Mouse (Mus musculus) hindbrain, embryonic 12.5 days (tissue): ENCODE results near the gene Tiam1. TPM values are rescaled to one million over a fixed set of nuclear protein-coding genes. Genes with fewer than 3 reads are reported as not detected.
A peak's percentile ranks its signal among the peaks of the same experiment; 100 is the strongest.
"Not testable (repeated sequence)": the region's sequence is repeated elsewhere in the genome, so short reads cannot be mapped to it uniquely, and the experiment has no call there.

Experiments
- ATAC-seq: fragments of 200-750 bp; cut with Nextera tagmentation; 2 replicates; pipeline ENCODE4 v1.8.0; 2017; ENCODE audit warnings: moderate TSS enrichment; ENCODE audit not compliant: low FRiP score
- H3K27ac ChIP-seq: fragments of 300-500 bp; sonication (generic); 2 replicates; pipeline ENCODE4 v1.5.1; 2016; ENCODE audit warnings: mild to moderate bottlenecking
- H3K27me3 ChIP-seq: fragments of 300-500 bp; sonication (generic); 2 replicates; pipeline ENCODE4 v1.6.1; 2016; ENCODE audit warnings: mild to moderate bottlenecking
- H3K36me3 ChIP-seq: fragments of 300-500 bp; sonication (generic); 2 replicates; pipeline ENCODE4 v1.6.1; 2016; ENCODE audit warnings: mild to moderate bottlenecking
- H3K4me1 ChIP-seq: fragments of 300-500 bp; sonication (generic); 2 replicates; pipeline ENCODE4 v1.6.1; 2016
- H3K4me2 ChIP-seq: fragments of 300-500 bp; sonication (generic); replicated peaks from 2 replicates; pipeline ENCODE4 v1.6.1; 2016; ENCODE audit warnings: mild to moderate bottlenecking
- H3K4me3 ChIP-seq: fragments of 300-500 bp; sonication (generic); 2 replicates; pipeline ENCODE4 v1.5.1; 2016; ENCODE audit warnings: mild to moderate bottlenecking
- H3K9ac ChIP-seq: fragments of 300-500 bp; sonication (generic); 2 replicates; pipeline ENCODE4 v1.6.1; 2016; ENCODE audit warnings: mild to moderate bottlenecking, moderate library complexity
- H3K9me3 ChIP-seq: fragments of 300-500 bp; sonication (generic); replicated peaks from 2 replicates; pipeline ENCODE4 v1.6.1; 2016; ENCODE audit warnings: mild to moderate bottlenecking
- WGBS: fragments of 180-500 bp; shearing (Covaris S2); methylation state at CpG from one replicate; pipeline ENCODE4 v1.1.7; 2016; 5-methylcytosine and 5-hydroxymethylcytosine counted together
- polyA plus RNA-seq: library from polyadenylated mRNA; unstranded; fragments of >200 nt; fragmentation: Nextera tagmentation; extraction: Ambion mirVana; gene quantifications from 2 replicates; pipeline ENCODE4 v1.2.1, GENCODE M21; 2016

The Tiam1 gene
- polyA plus RNA-seq, 1 experiment from 2014 or later: 25.7 TPM

DNA sequence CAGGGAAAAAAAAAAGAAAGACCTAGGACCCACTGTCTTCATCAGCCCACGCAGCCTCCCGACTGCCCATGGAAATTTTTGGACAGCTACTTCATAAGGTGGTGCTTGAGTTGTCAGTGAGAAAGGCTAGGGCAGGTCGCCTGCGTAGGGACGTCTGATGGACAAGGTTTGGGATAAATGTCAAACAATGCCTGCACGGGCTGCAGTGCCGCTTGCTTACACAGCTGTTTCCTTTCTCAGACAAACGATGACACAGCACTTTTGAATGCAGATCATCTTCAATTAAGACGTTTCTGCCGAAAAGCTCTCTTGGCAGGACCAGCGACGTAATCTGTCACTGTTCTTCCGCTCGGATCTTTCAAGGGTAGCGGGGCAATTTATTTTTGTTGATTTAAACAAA, 70.9 kb downstream of the Tiam1 start:
- Histone ChIP-seq H3K4me2 (peak overlapping the region; percentile 30), H3K27ac (peak overlapping the region; percentile 64), H3K36me3 (no peaks in the 10 kb centered on the region), H3K4me1 (peaks cover 48% of the 10 kb centered on the region), H3K9ac (no peak overlapping the region), H3K9me3 (no peaks in the 10 kb centered on the region), H3K27me3 (no peaks in the 10 kb centered on the region; the same call in 1 of the 2 replicates), H3K4me3 (no peak overlapping the region)
- peak; percentile 26; the same call in 1 of the 2 replicates for ATAC-seq
- 12% methylated on average over 15 of the region's 15 CpGs for WGBS

DNA sequence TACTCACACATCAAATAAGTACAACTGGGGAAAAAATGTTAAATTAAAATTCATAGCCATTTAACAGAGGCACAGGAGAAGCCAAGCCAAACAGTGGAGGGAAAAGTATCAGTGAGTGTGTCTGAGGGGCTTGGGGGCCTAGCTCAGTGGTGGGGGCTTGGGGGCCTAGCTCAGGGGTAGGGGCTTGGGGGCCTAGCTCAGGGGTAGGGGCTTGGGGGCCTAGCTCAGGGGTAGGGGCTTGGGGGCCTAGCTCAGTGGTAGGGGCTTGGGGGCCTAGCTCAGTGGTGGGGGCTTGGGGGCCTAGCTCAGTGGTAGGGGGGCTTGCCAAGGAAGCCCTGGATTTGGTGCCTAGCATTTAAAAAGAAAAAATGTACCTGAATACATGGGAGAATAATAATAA, 72.4 kb downstream of the Tiam1 start:
- peaks cover 48% of the 10 kb centered on the region for H3K4me1 ChIP-seq
- not testable (repeated sequence) for H3K4me3 ChIP-seq, H3K4me2 ChIP-seq, H3K27me3 ChIP-seq, H3K9ac ChIP-seq, H3K36me3 ChIP-seq, H3K9me3 ChIP-seq, H3K27ac ChIP-seq
- peak; percentile 84 for ATAC-seq

- no peak overlapping the region for H3K27ac ChIP-seq
- no peak overlapping the region for H3K9ac ChIP-seq
- no peaks in the 10 kb centered on the region; the same call in 1 of the 2 replicates for H3K27me3 ChIP-seq
- H3K36me3 ChIP-seq: no peaks in the 10 kb centered on the region
- no peaks in the 10 kb centered on the region for H3K9me3 ChIP-seq
- H3K4me2 ChIP-seq: no peak overlapping the region
- 86% methylated on average over 11 of the region's 11 CpGs for WGBS
- peaks cover 48% of the 10 kb centered on the region for H3K4me1 ChIP-seq
- H3K4me3 ChIP-seq: no peak overlapping the region
- ATAC-seq: no peak
These were observed 73.5 kb downstream of the Tiam1 start for GRCm38 (mm10) chr16:90070104-90070503.

DNA sequence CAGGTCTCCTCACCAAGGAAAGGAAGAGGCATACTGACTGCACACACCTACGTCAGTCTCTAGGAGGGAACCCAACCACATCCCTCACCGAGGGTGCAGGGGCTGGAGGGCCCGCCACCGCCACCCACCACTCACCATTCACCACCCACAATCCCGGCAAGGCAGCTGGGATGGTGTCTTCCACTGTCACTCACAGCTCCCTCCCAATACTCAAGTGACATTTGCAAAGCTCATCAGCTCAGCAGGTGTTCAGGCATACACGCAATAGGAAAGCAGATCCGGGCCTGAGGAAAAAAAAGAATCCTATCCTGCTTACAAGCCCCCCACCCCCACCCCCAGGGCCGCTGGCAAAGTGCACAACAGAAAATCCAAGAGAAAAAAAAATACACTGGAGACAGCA, 74.4 kb downstream of the Tiam1 start:
- H3K4me1 ChIP-seq: peaks cover 46% of the 10 kb centered on the region
- WGBS: 45% methylated on average over 8 of the region's 8 CpGs

GRCm38 (mm10) chr16:90052905-90053519, 90.6 kb downstream of the Tiam1 start:
- no peaks in the 10 kb centered on the region for H3K27me3 ChIP-seq
- H3K4me1 ChIP-seq: peaks cover 14% of the 10 kb centered on the region
- 73% methylated on average over 14 of the region's 14 CpGs for WGBS
- no peak overlapping the region for H3K9ac ChIP-seq
- no peaks in the 10 kb centered on the region for H3K9me3 ChIP-seq
- no peak overlapping the region for H3K4me2 ChIP-seq
- ATAC-seq: peak; percentile 53
- H3K4me3 ChIP-seq: no peak overlapping the region
- peak overlapping the region; percentile 7; the same call in 1 of the 2 replicates for H3K27ac ChIP-seq
- H3K36me3 ChIP-seq: no peaks in the 10 kb centered on the region

More for the DNA sequence above, 74.4 kb downstream of the Tiam1 start:
- no peak overlapping the region for H3K9ac ChIP-seq
- no peaks in the 10 kb centered on the region; the same call in 1 of the 2 replicates for H3K27me3 ChIP-seq
- H3K36me3 ChIP-seq: 0 out of 2 replicates have a peak, but pooled peaks cover 7% of the 10 kb centered on the region
- no peak overlapping the region for H3K27ac ChIP-seq
- no peak overlapping the region for H3K4me3 ChIP-seq
- H3K4me2 ChIP-seq: no peak overlapping the region
- H3K9me3 ChIP-seq: no peaks in the 10 kb centered on the region; the same call in 1 of the 2 replicates
- no peak for ATAC-seq

- H3K36me3 ChIP-seq: no peaks in the 10 kb centered on the region
- no peaks in the 10 kb centered on the region for H3K9me3 ChIP-seq
- H3K27me3 ChIP-seq: no peaks in the 10 kb centered on the region
- H3K4me2 ChIP-seq: no peak overlapping the region
- H3K4me3 ChIP-seq: no peak overlapping the region
- 0 out of 2 replicates have a peak, but pooled peaks have one; percentile 5 for ATAC-seq
- 84% methylated on average over 11 of the region's 11 CpGs for WGBS
- peaks cover 14% of the 10 kb centered on the region for H3K4me1 ChIP-seq
- H3K27ac ChIP-seq: no peak overlapping the region; the same call in 1 of the 2 replicates
- H3K9ac ChIP-seq: no peak overlapping the region
These were observed 91.2 kb downstream of the Tiam1 start for GRCm38 (mm10) chr16:90052409-90052808.

DNA sequence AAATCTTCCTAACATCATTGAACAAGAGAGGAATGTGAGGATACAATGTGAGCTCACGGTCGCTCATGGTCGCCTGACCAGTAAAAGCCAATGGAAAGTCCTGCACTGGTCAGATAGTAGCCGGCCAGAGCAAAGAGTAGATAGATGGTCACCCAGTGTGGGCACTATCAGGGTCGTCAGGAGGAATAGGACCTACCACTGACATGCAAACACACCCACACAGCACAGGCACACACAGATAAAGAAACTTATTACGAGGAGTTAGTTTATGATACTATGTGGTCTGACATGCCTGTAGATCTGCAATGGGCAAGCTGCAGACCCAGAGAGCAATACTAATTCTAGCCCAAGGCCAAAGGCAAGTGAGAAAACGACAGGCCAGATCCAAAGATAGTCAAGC, 92.5 kb downstream of the Tiam1 start:
- ATAC-seq: no peak

GRCm38 (mm10) chr16:90047841-90048240, 95.7 kb downstream of the Tiam1 start:
- Histone ChIP-seq H3K4me2 (no peak overlapping the region), H3K4me3 (no peak overlapping the region), H3K9me3 (no peaks in the 10 kb centered on the region), H3K9ac (no peak overlapping the region), H3K27me3 (no peaks in the 10 kb centered on the region), H3K4me1 (peaks cover 6% of the 10 kb centered on the region), H3K36me3 (no peaks in the 10 kb centered on the region), H3K27ac (no peak overlapping the region)
- ATAC-seq: no peak
- WGBS: 91% methylated on average over 6 of the region's 6 CpGs

More for the DNA sequence above, 92.5 kb downstream of the Tiam1 start:
- H3K4me2 ChIP-seq: no peak overlapping the region
- H3K9me3 ChIP-seq: no peaks in the 10 kb centered on the region
- H3K4me1 ChIP-seq: peaks cover 14% of the 10 kb centered on the region
- H3K4me3 ChIP-seq: no peak overlapping the region
- H3K9ac ChIP-seq: no peak overlapping the region
- H3K27me3 ChIP-seq: no peaks in the 10 kb centered on the region
- no peaks in the 10 kb centered on the region for H3K36me3 ChIP-seq
- H3K27ac ChIP-seq: no peak overlapping the region
- WGBS: 92% methylated on average over 7 of the region's 7 CpGs

- no peaks in the 10 kb centered on the region for H3K27me3 ChIP-seq
- no peak overlapping the region for H3K27ac ChIP-seq
- H3K4me1 ChIP-seq: 0 out of 2 replicates have a peak, but pooled peaks cover 4% of the 10 kb centered on the region
- no peaks in the 10 kb centered on the region for H3K9me3 ChIP-seq
- H3K4me3 ChIP-seq: no peak overlapping the region
- WGBS: 79% methylated on average over 12 of the region's 12 CpGs
- no peak overlapping the region for H3K4me2 ChIP-seq
- H3K36me3 ChIP-seq: no peaks in the 10 kb centered on the region
- no peak for ATAC-seq
- H3K9ac ChIP-seq: no peak overlapping the region
These were observed 96.9 kb downstream of the Tiam1 start for GRCm38 (mm10) chr16:90046494-90047158.

DNA sequence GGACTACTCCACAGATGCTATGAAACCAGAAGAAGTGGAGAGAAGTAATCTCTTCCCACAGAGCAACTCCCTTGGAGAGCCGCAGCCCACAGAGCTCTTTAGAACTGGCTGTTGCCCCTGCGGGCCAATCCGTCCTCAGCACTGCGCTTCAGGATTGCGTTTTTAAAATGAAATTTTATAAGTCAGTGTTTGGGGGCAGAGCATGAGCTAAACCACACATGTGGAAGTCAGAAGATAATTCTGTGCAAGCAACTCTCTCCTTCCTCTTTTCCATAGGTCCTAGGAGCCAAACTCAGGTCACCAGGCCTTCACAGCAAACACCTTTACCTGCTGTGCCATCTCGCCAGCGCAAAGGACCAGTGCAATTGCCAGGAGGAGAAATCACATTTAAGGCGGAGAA, 98.0 kb downstream of the Tiam1 start:
- Histone ChIP-seq H3K4me1 (peaks cover 14% of the 10 kb centered on the region), H3K27me3 (no peaks in the 10 kb centered on the region), H3K4me3 (no peak overlapping the region), H3K4me2 (no peak overlapping the region), H3K9me3 (no peaks in the 10 kb centered on the region), H3K27ac (no peak overlapping the region), H3K9ac (no peak overlapping the region), H3K36me3 (no peaks in the 10 kb centered on the region)
- 94% methylated on average over 8 of the region's 8 CpGs for WGBS
- ATAC-seq: no peak

DNA sequence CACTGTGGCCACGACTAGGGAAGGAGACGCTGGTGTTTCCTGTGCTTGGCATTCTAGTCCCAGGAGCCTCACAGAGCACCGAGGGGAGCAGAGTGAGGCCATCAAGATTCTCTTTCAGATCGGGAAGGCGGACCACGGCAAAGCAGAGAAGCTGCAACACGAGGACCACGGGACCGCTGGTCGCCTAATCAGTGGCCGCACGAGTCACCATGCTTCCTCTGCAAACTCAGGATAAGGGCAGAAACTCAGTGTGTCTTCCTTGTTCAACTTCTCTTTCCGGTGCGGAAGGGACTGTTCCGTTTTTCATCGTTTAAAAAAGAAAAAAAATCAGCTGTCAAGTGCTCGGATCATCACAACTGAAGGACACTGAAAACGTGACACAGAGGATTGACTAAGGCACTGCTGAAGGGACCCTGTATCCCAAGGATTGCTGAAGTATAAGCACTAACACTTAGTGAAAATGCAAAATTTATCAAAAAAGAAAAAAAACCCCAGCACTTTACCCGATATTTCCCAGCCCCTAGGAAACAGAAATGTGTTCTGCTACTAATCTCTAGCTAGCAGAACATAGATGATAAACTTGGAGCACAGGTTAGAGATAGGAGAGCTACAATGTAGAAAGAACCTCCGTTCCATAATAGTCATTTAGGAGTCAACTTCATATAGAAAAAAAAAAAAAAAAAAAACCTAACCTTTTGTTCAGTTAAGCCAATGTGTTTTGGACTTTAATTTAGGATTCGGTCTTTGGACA, 99.4 kb downstream of the Tiam1 start:
- WGBS: 84% methylated on average over 21 of the region's 21 CpGs
- no peaks in the 10 kb centered on the region for H3K9me3 ChIP-seq
- no peaks in the 10 kb centered on the region for H3K27me3 ChIP-seq
- H3K9ac ChIP-seq: no peak overlapping the region
- H3K36me3 ChIP-seq: no peaks in the 10 kb centered on the region
- ATAC-seq: no peak
- H3K4me2 ChIP-seq: no peak overlapping the region
- H3K4me3 ChIP-seq: no peak overlapping the region
- peaks cover 16% of the 10 kb centered on the region for H3K4me1 ChIP-seq
- H3K27ac ChIP-seq: no peak overlapping the region

DNA sequence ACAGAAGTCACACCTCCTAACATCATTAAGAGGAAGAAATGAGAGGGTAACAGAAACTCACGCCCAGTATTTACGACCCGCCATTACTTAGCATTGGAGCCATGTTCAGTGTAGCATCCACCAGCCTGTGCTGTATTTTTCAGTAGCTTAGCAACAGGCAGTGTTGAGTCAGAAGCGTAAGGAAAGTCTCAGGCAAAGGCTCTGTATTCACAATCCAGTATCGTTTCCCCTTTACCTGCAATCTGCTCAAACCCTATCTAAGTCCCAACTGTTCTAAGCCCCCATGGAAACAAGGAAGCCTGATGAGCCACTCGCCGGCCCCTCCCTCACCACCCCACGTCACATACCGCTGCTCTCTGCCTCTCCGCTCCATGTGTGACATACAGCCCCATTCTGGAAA, 100.7 kb downstream of the Tiam1 start:
- H3K4me2 ChIP-seq: no peak overlapping the region
- no peaks in the 10 kb centered on the region for H3K27me3 ChIP-seq
- no peak overlapping the region for H3K4me3 ChIP-seq
- 92% methylated on average over 10 of the region's 10 CpGs for WGBS
- H3K9ac ChIP-seq: no peak overlapping the region
- no peak overlapping the region for H3K27ac ChIP-seq
- no peaks in the 10 kb centered on the region for H3K36me3 ChIP-seq
- ATAC-seq: no peak
- H3K4me1 ChIP-seq: peaks cover 18% of the 10 kb centered on the region
- H3K9me3 ChIP-seq: no peaks in the 10 kb centered on the region
